Mouse (Mus musculus): ENCODE measurements at regions not wholly inside any gene's neighbourhood (a gene's known extent, or its start where the extent isn't known, plus 50 kb on each side); places are given as distances from the start of the nearest gene placed in this dataset.

GRCm38 (mm10) chr2:137613791-137614190, 497.3 kb upstream of the Jag1 start:
- TF ChIP-seq POLR2A (IDR thresholded peaks at IDR 0.05; ENCODE audit: extremely low read depth, insufficient read depth, low read length), result no peak
- TF ChIP-seq CTCF (IDR thresholded peaks at IDR 0.05; ENCODE audit: extremely low read depth, insufficient read depth, low read length), result no peak
